Mouse (Mus musculus): ENCODE measurements around the gene Lpin2. TPM values are rescaled to one million over a fixed set of nuclear protein-coding genes. Genes with fewer than 3 reads are reported as not detected.
A peak's percentile ranks its signal among the peaks of the same experiment; 100 is the strongest.

Gene Lpin2
- polyA plus RNA-seq, 2 experiments: 31.4 to 36.1 TPM

DNA sequence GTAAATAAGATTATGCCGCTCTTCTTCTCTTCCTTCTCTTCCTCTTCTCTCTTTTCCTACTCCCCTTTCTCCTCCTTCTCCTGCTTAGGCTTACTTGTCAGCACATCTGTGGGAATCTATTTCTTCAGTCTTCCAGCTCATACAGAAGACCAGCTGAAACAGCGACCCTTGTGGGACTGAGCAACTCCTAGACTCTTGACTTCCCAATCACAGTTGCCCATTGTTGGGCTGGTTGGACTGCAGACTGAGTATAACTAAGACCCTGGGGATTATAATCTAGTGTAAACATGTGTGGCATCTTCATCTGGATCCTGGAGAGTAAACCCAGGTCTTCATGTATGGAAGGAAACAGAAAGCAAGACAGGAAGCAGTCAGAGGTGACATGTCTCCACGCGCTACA, 1.8 kb upstream of the Lpin2 start:
- Histone ChIP-seq H3K4me2 (replicated peaks; ENCODE audit: low read depth, low read length, severe bottlenecking) (no peak overlapping the region), H3K27ac (replicated peaks; ENCODE audit: low read depth, low read length) (no peak overlapping the region), H3K4me3 (replicated peaks; ENCODE audit: low read length) (no peak overlapping the region), H3K27me3 (ENCODE audit: control insufficient read depth, insufficient read depth, low read length) (no peaks in the 10 kb centered on the region), H3K9ac (ENCODE audit: low read depth, low read length, severe bottlenecking) (no peak overlapping the region), H3K36me3 (ENCODE audit: control insufficient read depth, insufficient read depth, low read length) (no peaks in the 10 kb centered on the region), H3K4me1 (ENCODE audit: control insufficient read depth, insufficient read depth, low read length) (peaks cover 27% of the 10 kb centered on the region), H3K9me3 (ENCODE audit: control insufficient read depth, low read length) (no peaks in the 10 kb centered on the region)
- 92% methylated on average over 4 of the region's 4 CpGs for WGBS
- DNase-seq (ENCODE audit: low spot score): no peak
- ATAC-seq (ENCODE audit: low FRiP score, low read depth): no peak
- no peak for TF ChIP-seq POLR2A (IDR thresholded peaks at IDR 0.05; ENCODE audit: borderline replicate concordance, extremely low read depth, insufficient read depth, insufficient read length)

DNA sequence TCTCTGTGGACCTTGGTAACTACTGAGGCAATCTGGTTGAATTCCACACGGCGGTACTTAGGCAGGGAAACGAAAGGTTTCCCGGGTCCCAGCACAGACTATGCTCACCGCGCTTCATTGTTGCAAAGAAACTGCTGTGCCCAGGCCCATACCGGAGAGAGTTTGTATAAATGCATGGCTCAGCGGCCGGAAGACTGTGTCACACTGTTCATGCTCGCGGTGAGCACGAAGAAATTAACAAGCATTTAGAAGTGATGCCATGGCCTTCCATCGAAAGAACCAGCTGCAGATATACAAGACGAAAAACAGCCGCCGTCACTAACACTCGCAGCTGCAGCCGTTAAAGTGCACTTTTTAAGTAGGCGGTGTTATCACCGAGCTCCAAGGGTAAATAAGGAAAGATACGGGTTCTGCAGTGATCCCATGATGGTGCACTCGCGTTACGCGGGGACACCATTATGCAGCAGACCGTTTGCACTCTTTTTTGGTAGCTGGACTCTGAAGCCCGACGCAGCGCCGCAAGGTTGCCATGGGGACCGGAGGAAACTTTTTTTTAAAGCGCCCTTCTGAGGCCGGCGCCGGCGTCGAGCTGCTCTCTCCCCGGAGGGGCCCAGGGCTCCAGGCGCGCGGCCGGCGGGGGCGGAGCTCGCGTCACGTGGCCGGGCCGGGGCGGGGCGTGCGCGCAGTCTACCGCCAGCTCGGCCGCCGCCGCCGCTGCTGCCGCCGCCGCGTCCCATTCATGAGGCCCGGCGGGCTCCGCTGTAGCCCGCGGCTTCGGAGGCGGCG, 704 bp downstream of the Lpin2 start:
- H3K4me3 ChIP-seq (replicated peaks; ENCODE audit: low read length): peak overlapping the region; percentile 95
- H3K27me3 ChIP-seq (ENCODE audit: control insufficient read depth, insufficient read depth, low read length): no peaks in the 10 kb centered on the region
- ATAC-seq (ENCODE audit: low FRiP score, low read depth): peak; percentile 97
- no peaks in the 10 kb centered on the region for H3K9me3 ChIP-seq (ENCODE audit: control insufficient read depth, low read length)
- TF ChIP-seq POLR2A (IDR thresholded peaks at IDR 0.05; ENCODE audit: borderline replicate concordance, extremely low read depth, insufficient read depth, insufficient read length): no peak
- peak overlapping the region; percentile 60 for H3K4me2 ChIP-seq (replicated peaks; ENCODE audit: low read depth, low read length, severe bottlenecking)
- under 1% methylated on average over 59 of the region's 71 CpGs for WGBS
- peak; percentile 87 for DNase-seq (ENCODE audit: low spot score)
- peak overlapping the region; percentile 90 for H3K27ac ChIP-seq (replicated peaks; ENCODE audit: low read depth, low read length)
- no peaks in the 10 kb centered on the region for H3K36me3 ChIP-seq (ENCODE audit: control insufficient read depth, insufficient read depth, low read length)
- peaks cover 28% of the 10 kb centered on the region for H3K4me1 ChIP-seq (ENCODE audit: control insufficient read depth, insufficient read depth, low read length)
- H3K9ac ChIP-seq (ENCODE audit: low read depth, low read length, severe bottlenecking): peak overlapping the region; percentile 94

DNA sequence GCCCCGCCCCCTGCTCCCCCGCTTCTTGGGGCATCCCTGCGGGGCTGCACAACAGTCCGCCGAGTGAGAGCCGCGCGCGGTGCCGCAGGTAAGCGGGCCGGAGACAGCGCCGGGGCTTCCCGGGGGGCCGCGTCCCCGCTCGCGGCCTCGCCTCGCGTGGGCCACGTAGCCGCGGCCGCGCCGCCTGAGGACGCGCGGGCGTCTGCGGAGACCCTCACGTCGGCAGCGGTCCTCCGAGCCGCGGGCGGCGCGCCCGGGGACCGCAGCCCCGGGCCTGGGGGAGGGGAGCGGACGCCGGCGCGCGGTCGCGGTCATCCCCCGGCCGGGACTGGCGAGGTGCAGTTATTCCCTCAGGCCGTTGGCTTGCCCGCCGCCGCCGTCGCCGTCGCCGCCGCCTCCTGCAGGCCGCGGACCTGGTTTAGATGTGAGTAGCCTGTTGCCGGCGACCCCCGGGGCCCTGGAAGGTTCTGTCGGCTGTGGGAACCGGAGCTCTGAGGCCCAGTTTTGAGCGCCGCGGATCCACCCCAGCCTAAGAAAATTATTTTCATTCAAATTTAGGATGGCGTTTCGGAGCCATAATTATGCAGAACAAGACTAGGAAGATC, 1.4 kb downstream of the Lpin2 start:
- ATAC-seq (ENCODE audit: low FRiP score, low read depth): peak; percentile 38

DNA sequence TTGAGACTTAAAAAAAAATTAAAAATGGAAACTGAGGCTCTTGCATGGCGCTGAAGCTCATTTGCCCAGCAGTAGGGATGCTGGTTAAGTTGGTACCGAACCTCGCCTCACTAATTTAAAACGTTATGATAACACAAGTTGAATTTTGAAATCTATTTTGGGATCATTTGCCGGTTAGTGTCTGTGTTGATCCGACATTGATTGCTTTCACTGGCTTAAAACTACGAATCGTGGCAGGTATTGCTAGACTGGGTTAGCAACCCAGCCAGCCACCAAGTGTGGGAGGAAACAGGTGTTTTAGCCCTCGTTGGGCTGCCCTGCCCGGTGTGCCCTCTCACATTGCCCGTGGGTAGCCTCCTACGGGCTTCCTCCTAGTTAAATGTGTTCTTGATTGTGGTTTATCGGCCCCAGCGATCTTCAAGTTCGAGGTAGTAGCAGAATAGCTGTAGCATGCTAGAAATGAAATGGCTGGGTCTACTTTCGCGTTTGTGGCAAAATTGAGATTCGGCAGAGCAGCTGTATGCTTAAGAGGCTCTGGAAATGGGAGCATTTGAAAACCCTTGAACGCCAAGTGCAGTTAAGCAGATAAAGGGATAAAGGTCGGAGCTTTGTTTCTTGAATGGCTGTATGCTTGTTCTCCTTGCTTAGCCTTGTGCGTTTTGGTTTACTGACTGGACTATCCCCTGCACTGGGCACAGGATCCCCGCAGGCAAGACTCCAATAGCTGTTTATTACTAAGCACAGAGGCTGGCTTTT, 2.2 kb downstream of the Lpin2 start:
- WGBS: 9% methylated on average over 22 of the region's 22 CpGs
- peaks cover 19% of the 10 kb centered on the region for H3K4me1 ChIP-seq (ENCODE audit: control insufficient read depth, insufficient read depth, low read length)
- H3K36me3 ChIP-seq (ENCODE audit: control insufficient read depth, insufficient read depth, low read length): no peaks in the 10 kb centered on the region
- ATAC-seq (ENCODE audit: low FRiP score, low read depth) (no peak), DNase-seq (ENCODE audit: low spot score) (no peak)
- H3K27ac ChIP-seq (replicated peaks; ENCODE audit: low read depth, low read length): peak overlapping the region; percentile 90
- TF ChIP-seq POLR2A (IDR thresholded peaks at IDR 0.05; ENCODE audit: borderline replicate concordance, extremely low read depth, insufficient read depth, insufficient read length): no peak
- no peaks in the 10 kb centered on the region for H3K27me3 ChIP-seq (ENCODE audit: control insufficient read depth, insufficient read depth, low read length)
- peak overlapping the region; percentile 60 for H3K4me2 ChIP-seq (replicated peaks; ENCODE audit: low read depth, low read length, severe bottlenecking)
- H3K9me3 ChIP-seq (ENCODE audit: control insufficient read depth, low read length): no peaks in the 10 kb centered on the region
- peak overlapping the region; percentile 95 for H3K4me3 ChIP-seq (replicated peaks; ENCODE audit: low read length)
- peak overlapping the region; percentile 94 for H3K9ac ChIP-seq (ENCODE audit: low read depth, low read length, severe bottlenecking)

More for the DNA sequence above, 1.4 kb downstream of the Lpin2 start:
- 2% methylated on average over 50 of the region's 79 CpGs for WGBS
- H3K27me3 ChIP-seq (ENCODE audit: control insufficient read depth, insufficient read depth, low read length): no peaks in the 10 kb centered on the region
- peak overlapping the region; percentile 95 for H3K4me3 ChIP-seq (replicated peaks; ENCODE audit: low read length)
- H3K4me1 ChIP-seq (ENCODE audit: control insufficient read depth, insufficient read depth, low read length): peaks cover 26% of the 10 kb centered on the region
- H3K9me3 ChIP-seq (ENCODE audit: control insufficient read depth, low read length): no peaks in the 10 kb centered on the region
- H3K27ac ChIP-seq (replicated peaks; ENCODE audit: low read depth, low read length): peak overlapping the region; percentile 90
- H3K9ac ChIP-seq (ENCODE audit: low read depth, low read length, severe bottlenecking): peak overlapping the region; percentile 94
- DNase-seq (ENCODE audit: low spot score): no peak
- TF ChIP-seq POLR2A (IDR thresholded peaks at IDR 0.05; ENCODE audit: borderline replicate concordance, extremely low read depth, insufficient read depth, insufficient read length): no peak
- peak overlapping the region; percentile 60 for H3K4me2 ChIP-seq (replicated peaks; ENCODE audit: low read depth, low read length, severe bottlenecking)
- H3K36me3 ChIP-seq (ENCODE audit: control insufficient read depth, insufficient read depth, low read length): no peaks in the 10 kb centered on the region

DNA sequence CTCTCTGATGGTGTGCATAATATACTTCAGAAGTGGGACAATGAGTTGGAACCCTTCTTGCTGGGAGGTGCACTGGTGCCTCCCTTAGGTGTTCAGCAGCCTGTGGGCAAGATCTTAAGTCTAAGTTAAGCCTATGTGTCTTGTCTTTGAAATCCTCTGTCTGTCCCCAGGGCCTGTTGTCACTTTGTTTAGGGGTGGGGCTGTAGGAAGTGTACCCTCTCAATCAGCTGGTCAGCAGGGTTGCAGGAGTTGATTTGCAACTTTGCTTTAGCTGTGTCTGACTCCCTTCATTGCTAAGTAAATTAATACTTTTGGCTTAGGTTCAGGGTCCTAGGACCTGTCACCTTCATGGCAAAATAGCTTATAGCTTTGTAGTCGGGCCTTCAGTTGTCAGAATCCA, 3.0 kb downstream of the Lpin2 start:
- TF ChIP-seq POLR2A (IDR thresholded peaks at IDR 0.05; ENCODE audit: borderline replicate concordance, extremely low read depth, insufficient read depth, insufficient read length): no peak
- no peak overlapping the region for H3K27ac ChIP-seq (replicated peaks; ENCODE audit: low read depth, low read length)
- peak overlapping the region; percentile 60 for H3K4me2 ChIP-seq (replicated peaks; ENCODE audit: low read depth, low read length, severe bottlenecking)
- no peak overlapping the region for H3K9ac ChIP-seq (ENCODE audit: low read depth, low read length, severe bottlenecking)
- peak overlapping the region; percentile 95 for H3K4me3 ChIP-seq (replicated peaks; ENCODE audit: low read length)
- ATAC-seq (ENCODE audit: low FRiP score, low read depth): no peak
- no peaks in the 10 kb centered on the region for H3K36me3 ChIP-seq (ENCODE audit: control insufficient read depth, insufficient read depth, low read length)
- H3K9me3 ChIP-seq (ENCODE audit: control insufficient read depth, low read length): no peaks in the 10 kb centered on the region
- 57% methylated on average over 1 of the region's 1 CpGs for WGBS
- no peaks in the 10 kb centered on the region for H3K27me3 ChIP-seq (ENCODE audit: control insufficient read depth, insufficient read depth, low read length)
- DNase-seq (ENCODE audit: low spot score): no peak
- H3K4me1 ChIP-seq (ENCODE audit: control insufficient read depth, insufficient read depth, low read length): peaks cover 19% of the 10 kb centered on the region

Data from limb, embryonic 14.5 days (tissue).